Mouse (Mus musculus) intestine, embryonic 16.5 days (tissue): ENCODE results near the gene Pdlim1. TPM values are rescaled to one million over a fixed set of nuclear protein-coding genes. Genes with fewer than 3 reads are reported as not detected.
"Not testable (repeated sequence)": the region's sequence is repeated elsewhere in the genome, so short reads cannot be mapped to it uniquely, and the experiment has no call there.

ENCODE experiments used
- ATAC-seq: fragments of 200-750 bp; cut with Nextera tagmentation; 2 replicates; pipeline ENCODE4 v1.8.0; 2017; ENCODE audit warnings: moderate TSS enrichment, moderate library complexity
- H3K27ac ChIP-seq: fragments of 300-500 bp; sonication (generic); 2 replicates; pipeline ENCODE4 v1.5.1; 2014; ENCODE audit warnings: mild to moderate bottlenecking, low read length
- H3K27me3 ChIP-seq: fragments of 300-500 bp; sonication (generic); replicated peaks from 2 replicates; pipeline ENCODE4 v1.6.1; 2014; ENCODE audit warnings: low read length, control low read depth, mixed read lengths; ENCODE audit not compliant: control insufficient read depth, insufficient read depth
- H3K36me3 ChIP-seq: fragments of 300-500 bp; sonication (generic); 2 replicates; pipeline ENCODE4 v1.6.1; 2014; ENCODE audit warnings: low read length, control low read depth; ENCODE audit not compliant: control insufficient read depth, insufficient read depth
- H3K4me1 ChIP-seq: fragments of 300-500 bp; sonication (generic); 2 replicates; pipeline ENCODE4 v1.6.1; 2014; ENCODE audit warnings: low read length, control low read depth, mixed read lengths; ENCODE audit not compliant: control insufficient read depth, insufficient read depth
- H3K4me2 ChIP-seq: fragments of 300-500 bp; sonication (generic); 2 replicates; pipeline ENCODE4 v1.6.1; 2014; ENCODE audit warnings: low read depth, low read length, control low read depth
- H3K4me3 ChIP-seq: fragments of 300-500 bp; sonication (generic); 2 replicates; pipeline ENCODE4 v1.5.1; 2014; ENCODE audit warnings: mild to moderate bottlenecking, low read length
- H3K9ac ChIP-seq: fragments of 300-500 bp; sonication (generic); 2 replicates; pipeline ENCODE4 v1.6.1; 2014; ENCODE audit warnings: low read depth, low read length
- H3K9me3 ChIP-seq: fragments of 300-500 bp; sonication (generic); 2 replicates; pipeline ENCODE4 v1.6.1; 2016; ENCODE audit warnings: low read length, control low read depth; ENCODE audit not compliant: control insufficient read depth
- WGBS: fragments of 180-500 bp; shearing (Covaris S2); extraction: QIAGEN DNeasy Blood & Tissue Kit; methylation state at CpG from one replicate; pipeline ENCODE4 v1.1.7; 2014; 5-methylcytosine and 5-hydroxymethylcytosine counted together
- polyA plus RNA-seq: library from polyadenylated mRNA; unstranded; fragments of >200 nt; fragmentation: Nextera tagmentation; extraction: Ambion mirVana; gene quantifications from 2 replicates; pipeline ENCODE4 v1.2.1, GENCODE M21; 2015

Gene Pdlim1
- polyA plus RNA-seq, 1 experiment from 2014 or later = 222 TPM

GRCm38 (mm10) chr19:40238175-40238850 lies 33.3 kb downstream of the Pdlim1 start:
- Histone ChIP-seq H3K4me3 (no peak overlapping the region), H3K4me1 (peaks cover 12% of the 10 kb centered on the region), H3K4me2 (no peak overlapping the region), H3K27ac (no peak overlapping the region), H3K9me3 (no peaks in the 10 kb centered on the region), H3K9ac (no peak overlapping the region), H3K36me3 (no peaks in the 10 kb centered on the region), H3K27me3 (no peaks in the 10 kb centered on the region)
- ATAC-seq = no peak; the same call in 1 of the 2 replicates
- 70% methylated on average over 6 of the region's 6 CpGs for WGBS

DNA sequence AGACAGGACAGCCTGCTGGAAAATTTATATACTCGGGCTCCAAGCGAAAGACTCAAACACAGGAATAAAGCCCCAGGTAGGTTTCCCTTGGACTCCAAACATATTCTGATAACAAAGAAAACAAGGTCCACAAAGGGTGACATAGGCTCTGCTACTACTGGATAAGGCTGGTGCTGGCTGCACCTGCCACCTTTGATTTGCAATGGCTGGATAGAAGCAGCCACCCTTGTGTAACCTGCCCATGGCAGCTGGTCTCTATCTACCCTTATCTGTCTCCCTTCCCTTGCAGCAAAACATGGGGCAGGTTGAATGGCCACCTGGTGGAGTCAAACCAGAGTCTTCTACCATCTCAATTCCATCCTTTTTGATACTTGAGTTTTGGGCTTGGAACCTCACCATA lies 39.1 kb downstream of the Pdlim1 start:
- 91% methylated on average over 2 of the region's 2 CpGs for WGBS
- no peak overlapping the region for H3K4me2 ChIP-seq
- ATAC-seq = peak; percentile 78
- H3K36me3 ChIP-seq = 0 out of 2 replicates have a peak, but pooled peaks cover 2% of the 10 kb centered on the region
- H3K9ac ChIP-seq = no peak overlapping the region
- peak overlapping the region; percentile 30; the same call in 1 of the 2 replicates for H3K27ac ChIP-seq
- no peak overlapping the region for H3K4me3 ChIP-seq
- no peaks in the 10 kb centered on the region for H3K9me3 ChIP-seq
- no peaks in the 10 kb centered on the region for H3K4me1 ChIP-seq
- H3K27me3 ChIP-seq = no peaks in the 10 kb centered on the region

- no peak overlapping the region for H3K9ac ChIP-seq
- H3K4me1 ChIP-seq = no peaks in the 10 kb centered on the region
- no peaks in the 10 kb centered on the region for H3K27me3 ChIP-seq
- 0 out of 2 replicates have a peak, but pooled peaks cover 2% of the 10 kb centered on the region for H3K36me3 ChIP-seq
- WGBS = 70% methylated on average over 7 of the region's 7 CpGs
- no peaks in the 10 kb centered on the region for H3K9me3 ChIP-seq
- no peak overlapping the region for H3K4me3 ChIP-seq
- peak; percentile 62 for ATAC-seq
- no peak overlapping the region for H3K4me2 ChIP-seq
- H3K27ac ChIP-seq = peak overlapping the region; percentile 30
These were observed 39.7 kb downstream of the Pdlim1 start for GRCm38 (mm10) chr19:40231825-40232541.

DNA sequence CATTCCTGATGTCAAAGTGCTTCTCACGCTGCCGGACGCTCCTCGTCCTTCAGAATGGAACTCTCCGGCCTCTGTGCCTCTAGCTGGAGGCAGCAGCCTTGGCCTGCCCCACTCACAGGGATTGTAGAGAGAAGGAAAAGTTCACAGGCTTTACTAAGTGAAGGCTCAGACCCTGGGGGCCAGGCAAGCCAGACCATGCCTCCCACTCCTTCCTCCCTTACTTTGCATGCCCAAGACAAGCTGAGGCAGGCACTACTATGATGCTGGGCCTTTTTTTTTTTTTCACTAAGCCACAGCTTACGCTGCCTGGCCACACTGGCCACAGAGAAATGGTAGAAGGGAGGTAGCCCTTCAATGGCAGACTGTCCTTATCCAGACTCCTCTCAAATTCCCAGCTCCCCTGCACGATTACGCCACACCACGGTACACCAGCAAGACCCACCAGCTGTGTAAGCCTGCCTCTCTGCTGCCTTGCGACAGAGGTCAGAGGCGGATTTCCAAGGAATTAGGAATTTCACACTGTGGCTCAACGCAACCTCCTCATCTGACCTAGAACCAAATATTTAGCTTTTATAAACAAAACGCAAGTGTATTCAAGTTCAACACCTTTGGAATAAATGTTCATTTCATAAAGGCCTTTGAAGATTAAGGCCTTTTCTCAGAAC lies 40.4 kb downstream of the Pdlim1 start:
- Histone ChIP-seq H3K27me3 (no peaks in the 10 kb centered on the region), H3K9me3 (no peaks in the 10 kb centered on the region), H3K27ac (no peak overlapping the region), H3K4me1 (no peaks in the 10 kb centered on the region), H3K4me2 (no peak overlapping the region), H3K9ac (no peak overlapping the region), H3K36me3 (0 out of 2 replicates have a peak, but pooled peaks cover 2% of the 10 kb centered on the region), H3K4me3 (no peak overlapping the region)
- WGBS = 86% methylated on average over 13 of the region's 13 CpGs
- ATAC-seq = no peak

DNA sequence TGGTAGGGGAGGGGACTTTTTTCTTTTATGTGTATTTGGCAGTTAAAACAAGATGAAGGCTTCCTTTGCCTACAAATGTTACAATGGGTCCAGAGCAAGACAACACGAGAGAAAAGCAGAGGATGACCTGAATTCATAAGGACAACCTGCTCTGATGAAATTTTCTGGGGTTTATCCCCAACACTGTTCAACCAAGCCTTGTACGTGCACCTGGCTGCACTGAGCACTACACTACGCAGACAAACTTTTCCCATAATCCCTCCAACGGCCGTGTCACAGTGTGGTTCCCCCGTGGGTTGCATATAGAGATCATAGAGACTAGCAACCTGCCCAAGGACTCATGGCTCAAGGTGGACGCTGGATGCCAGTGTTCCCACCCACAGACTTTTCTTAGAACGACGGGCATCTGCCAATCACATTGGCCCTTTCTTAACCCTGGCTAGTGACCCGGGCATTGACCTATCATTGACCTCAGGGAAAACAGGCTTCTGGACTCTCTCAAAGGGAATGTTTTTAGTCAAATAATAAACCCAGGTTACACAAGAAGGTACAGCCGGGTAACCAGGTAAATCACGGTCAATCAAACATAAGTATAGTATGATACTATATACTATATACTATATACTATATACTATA lies 45.0 kb downstream of the Pdlim1 start:
- H3K4me1 ChIP-seq = no peaks in the 10 kb centered on the region
- no peak overlapping the region for H3K4me2 ChIP-seq
- WGBS = 85% methylated on average over 12 of the region's 12 CpGs
- H3K9me3 ChIP-seq = no peaks in the 10 kb centered on the region
- no peak overlapping the region for H3K9ac ChIP-seq
- no peak overlapping the region for H3K27ac ChIP-seq
- 0 out of 2 replicates have a peak, but pooled peaks cover 2% of the 10 kb centered on the region for H3K36me3 ChIP-seq
- no peak for ATAC-seq
- H3K4me3 ChIP-seq = no peak overlapping the region
- H3K27me3 ChIP-seq = no peaks in the 10 kb centered on the region

GRCm38 (mm10) chr19:40225761-40226110 lies 45.9 kb downstream of the Pdlim1 start:
- Histone ChIP-seq H3K27ac (no peak overlapping the region), H3K27me3 (no peaks in the 10 kb centered on the region), H3K9me3 (no peaks in the 10 kb centered on the region), H3K4me2 (no peak overlapping the region), H3K9ac (no peak overlapping the region), H3K4me3 (no peak overlapping the region), H3K4me1 (no peaks in the 10 kb centered on the region), H3K36me3 (peaks cover 5% of the 10 kb centered on the region; the same call in 1 of the 2 replicates)
- 67% methylated on average over 5 of the region's 5 CpGs for WGBS
- no peak; the same call in 1 of the 2 replicates for ATAC-seq

GRCm38 (mm10) chr19:40225102-40225760 lies 46.4 kb downstream of the Pdlim1 start:
- Histone ChIP-seq H3K27me3 (no peaks in the 10 kb centered on the region), H3K4me2 (no peak overlapping the region), H3K27ac (no peak overlapping the region), H3K36me3 (peaks cover 5% of the 10 kb centered on the region; the same call in 1 of the 2 replicates), H3K4me3 (no peak overlapping the region), H3K4me1 (no peaks in the 10 kb centered on the region), H3K9ac (no peak overlapping the region), H3K9me3 (no peaks in the 10 kb centered on the region)
- peak; percentile 60 for ATAC-seq
- WGBS = 63% methylated on average over 5 of the region's 5 CpGs

DNA sequence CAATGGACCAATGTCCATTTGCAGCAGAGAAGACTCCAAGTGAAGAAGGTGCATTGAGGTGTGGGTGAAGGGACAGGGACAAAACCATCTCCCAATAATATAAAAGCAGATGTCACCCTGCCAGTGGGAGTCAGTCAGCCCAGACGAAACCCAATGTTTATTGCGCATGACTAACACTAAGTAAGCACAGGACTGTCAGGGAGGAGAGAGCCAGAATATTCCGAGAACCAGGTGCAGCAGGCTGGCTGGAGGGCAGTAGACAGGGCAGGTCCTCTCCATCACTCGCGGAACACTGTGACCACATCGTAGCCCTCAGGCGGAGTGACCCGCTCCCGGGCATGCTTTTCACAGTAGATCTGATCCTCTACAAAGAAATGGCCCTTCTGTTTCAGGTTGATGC lies 49.3 kb downstream of the Pdlim1 start:
- not testable (repeated sequence) for H3K4me1 ChIP-seq, H3K27me3 ChIP-seq, H3K27ac ChIP-seq, H3K4me2 ChIP-seq, H3K9me3 ChIP-seq, H3K9ac ChIP-seq, H3K4me3 ChIP-seq, ATAC-seq, H3K36me3 ChIP-seq
- WGBS = 85% methylated on average over 9 of the region's 9 CpGs
